Mouse (Mus musculus) erythroblast, embryonic 14.5 days (primary cell): ENCODE results near the gene Gm28305. TPM values are rescaled to one million over a fixed set of nuclear protein-coding genes. Genes with fewer than 3 reads are reported as not detected.

Source experiments
- H3K27me3 ChIP-seq: 2 replicates; pipeline ENCODE4 v1.6.1; 2012; ENCODE audit warnings: inconsistent platforms; ENCODE audit not compliant: control insufficient read depth
- H3K36me3 ChIP-seq: 2 replicates; pipeline ENCODE4 v1.6.1; 2012; ENCODE audit warnings: mild to moderate bottlenecking, inconsistent platforms; ENCODE audit not compliant: control insufficient read depth
- H3K4me1 ChIP-seq: 2 replicates; pipeline ENCODE4 v1.6.1; 2012; ENCODE audit warnings: inconsistent platforms; ENCODE audit not compliant: control insufficient read depth
- H3K4me3 ChIP-seq: replicated peaks from 2 replicates; pipeline ENCODE3; 2012; ENCODE audit warnings: moderate library complexity, mild to moderate bottlenecking, inconsistent platforms
- H3K9me3 ChIP-seq: 2 replicates; pipeline ENCODE4 v1.6.1; 2012; ENCODE audit warnings: low read length, inconsistent platforms, mixed read lengths; ENCODE audit not compliant: control insufficient read depth
- GATA1 ChIP-seq: IDR thresholded peaks from 2 replicates; pipeline ENCODE4 v1.6.1; 2012; ENCODE audit warnings: low read length, inconsistent platforms, mixed read lengths
- TAL1 ChIP-seq: IDR thresholded peaks from 3 replicates; pipeline ENCODE4 v1.6.1; 2012; ENCODE audit warnings: low read length, inconsistent platforms, mixed read lengths
- polyA plus RNA-seq: library from polyadenylated mRNA; stranded (reverse); fragments of >175 nt; gene quantifications from 2 replicates; pipeline ENCODE4 v1.2.3, GENCODE M21; 2012

The Gm28305 gene
- not detected in 2 replicates for polyA plus RNA-seq

GRCm38 (mm10) chr9:104040362-104040761 is at the start of gene Gm28305:
TSS of gene Gm28305 (plus strand) at chr9:104040662.
- no peak within 1 kb of the TSS for H3K4me3 ChIP-seq
- TF ChIP-seq GATA1 (no peak), TAL1 (no peak)
- no peaks in the 10 kb centered on the region for H3K9me3 ChIP-seq
- no peaks in the 10 kb centered on the region for H3K4me1 ChIP-seq
- H3K36me3 ChIP-seq = 0 out of 2 replicates have a peak, but pooled peaks cover 2% of the 10 kb centered on the region
- no peaks in the 10 kb centered on the region for H3K27me3 ChIP-seq

GRCm38 (mm10) chr9:103996496-103996895 is 44.0 kb upstream of the Gm28305 start:
- H3K36me3 ChIP-seq = no peaks in the 10 kb centered on the region
- TF ChIP-seq TAL1 = no peak
- no peak for TF ChIP-seq GATA1
- no peaks in the 10 kb centered on the region for H3K27me3 ChIP-seq
- no peaks in the 10 kb centered on the region for H3K9me3 ChIP-seq
- no peaks in the 10 kb centered on the region for H3K4me1 ChIP-seq
- H3K4me3 ChIP-seq = no peak overlapping the region

GRCm38 (mm10) chr9:104000601-104001000 is 39.9 kb upstream of the Gm28305 start:
- H3K36me3 ChIP-seq = no peaks in the 10 kb centered on the region
- TF ChIP-seq GATA1 = no peak
- H3K9me3 ChIP-seq = peaks cover 9% of the 10 kb centered on the region
- peaks cover 15% of the 10 kb centered on the region for H3K4me1 ChIP-seq
- peaks cover 23% of the 10 kb centered on the region for H3K27me3 ChIP-seq
- H3K4me3 ChIP-seq = no peak overlapping the region

GRCm38 (mm10) chr9:104001921-104002859 is 38.3 kb upstream of the Gm28305 start, which contains the start of gene Nphp3:
TSS of gene Nphp3 (plus strand) at chr9:104002544.
- TF ChIP-seq TAL1 (no peak), GATA1 (no peak)
- Histone ChIP-seq H3K9me3 (peaks cover 9% of the 10 kb centered on the region), H3K27me3 (peaks cover 23% of the 10 kb centered on the region), H3K4me3 (peak within 1 kb of the TSS; percentile 62), H3K4me1 (peaks cover 15% of the 10 kb centered on the region), H3K36me3 (no peaks in the 10 kb centered on the region)

- Histone ChIP-seq H3K4me1 (peaks cover 15% of the 10 kb centered on the region), H3K27me3 (peaks cover 23% of the 10 kb centered on the region), H3K4me3 (peak overlapping the region; percentile 62), H3K9me3 (peaks cover 9% of the 10 kb centered on the region), H3K36me3 (no peaks in the 10 kb centered on the region)
- no peak for TF ChIP-seq TAL1
- no peak for TF ChIP-seq GATA1
Observed at GRCm38 (mm10) chr9:104002913-104003330, 37.5 kb upstream of the Gm28305 start.

GRCm38 (mm10) chr9:104014526-104014925 is 25.9 kb upstream of the Gm28305 start:
- Histone ChIP-seq H3K27me3 (no peaks in the 10 kb centered on the region), H3K4me1 (no peaks in the 10 kb centered on the region), H3K9me3 (0 out of 2 replicates have a peak, but pooled peaks cover 2% of the 10 kb centered on the region), H3K4me3 (no peak overlapping the region), H3K36me3 (no peaks in the 10 kb centered on the region; the same call in 1 of the 2 replicates)
- TF ChIP-seq GATA1 (no peak), TAL1 (no peak)

GRCm38 (mm10) chr9:104021026-104021425 is 19.4 kb upstream of the Gm28305 start:
- TF ChIP-seq GATA1 (no peak), TAL1 (no peak)
- no peaks in the 10 kb centered on the region; the same call in 1 of the 2 replicates for H3K36me3 ChIP-seq
- no peak overlapping the region for H3K4me3 ChIP-seq

GRCm38 (mm10) chr9:104027186-104027585 is 13.3 kb upstream of the Gm28305 start:
- TF ChIP-seq TAL1 (no peak), GATA1 (no peak)
- H3K4me3 ChIP-seq = no peak overlapping the region
- no peaks in the 10 kb centered on the region; the same call in 1 of the 2 replicates for H3K36me3 ChIP-seq
- H3K9me3 ChIP-seq = peaks cover 4% of the 10 kb centered on the region; the same call in 1 of the 2 replicates
- H3K27me3 ChIP-seq = no peaks in the 10 kb centered on the region
- H3K4me1 ChIP-seq = no peaks in the 10 kb centered on the region

More at GRCm38 (mm10) chr9:104021026-104021425, 19.4 kb upstream of the Gm28305 start:
- H3K9me3 ChIP-seq = peaks cover 6% of the 10 kb centered on the region; the same call in 1 of the 2 replicates
- no peaks in the 10 kb centered on the region for H3K27me3 ChIP-seq
- no peaks in the 10 kb centered on the region for H3K4me1 ChIP-seq

GRCm38 (mm10) chr9:104029861-104030260 is 10.6 kb upstream of the Gm28305 start:
- Histone ChIP-seq H3K36me3 (no peaks in the 10 kb centered on the region; the same call in 1 of the 2 replicates), H3K9me3 (peaks cover 2% of the 10 kb centered on the region; the same call in 1 of the 2 replicates)
- TF ChIP-seq TAL1 = no peak

More at GRCm38 (mm10) chr9:104029861-104030260, 10.6 kb upstream of the Gm28305 start:
- no peaks in the 10 kb centered on the region for H3K27me3 ChIP-seq
- no peaks in the 10 kb centered on the region for H3K4me1 ChIP-seq
- H3K4me3 ChIP-seq = no peak overlapping the region
